Mouse (Mus musculus): ENCODE results near the gene Tardbp.

DNA sequence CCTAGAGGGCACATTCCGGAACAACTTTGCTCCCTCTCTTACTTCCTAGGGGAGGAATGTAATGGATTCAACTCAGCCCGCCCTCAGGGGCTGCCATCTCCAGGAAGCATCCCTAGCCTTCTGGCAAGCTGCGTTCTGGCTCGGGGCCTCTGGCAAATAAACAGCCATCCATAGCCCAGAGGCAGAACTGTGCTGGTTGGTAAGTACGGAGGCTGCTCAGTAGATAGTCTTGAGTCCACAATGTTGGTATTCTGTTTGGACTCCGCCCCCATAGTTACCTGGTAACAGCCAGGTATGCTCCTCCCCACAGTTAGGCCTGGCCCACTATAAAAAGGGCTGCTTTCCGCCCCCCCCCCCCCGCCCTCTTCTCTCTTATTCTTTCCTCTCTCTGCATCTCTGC is 37.3 kb downstream of the Tardbp start:
- TF ChIP-seq POLR2A (IDR thresholded peaks at IDR 0.05; ENCODE audit: borderline replicate concordance, insufficient read depth, low read length) (no peak), CTCF (IDR thresholded peaks at IDR 0.05; ENCODE audit: borderline replicate concordance, insufficient read depth, low read depth, low read length) (no peak)

Data from cerebellum, adult 2 months (tissue).